In genomic region chr15:84535953-84536352, GRCm38 (mm10) we compare ENCODE assay signal across 12 mouse cellular contexts. TPM values are rescaled to one million over a fixed set of nuclear protein-coding genes. Genes with fewer than 3 reads are reported as not detected.
DNase-seq lines count a peak whose midpoint lies in the region; ATAC-seq and TF ChIP-seq lines count a peak whose summit lies in the region.
"Had no signal": no experiment of that assay in that cellular context is flagged by ENCODE, and none has a peak within 500 bp of the region (broad histone marks: within the 10 kb centered on the region; RNA-seq: fewer than 3 reads in every experiment).

No protein-coding gene starts in this region.

- TF ChIP-seq RAD21 in MEL (IDR thresholded peaks at IDR 0.05; ENCODE audit: low read depth, low read length) = peak; percentile 69

- WGBS in kidney, adult 2 months = 89% methylated on average over 2 of the region's 2 CpGs
- WGBS in kidney, embryonic 15.5 days = 91% methylated on average over 2 of the region's 2 CpGs

- H3K79me2 ChIP-seq in MEL (ENCODE audit: control insufficient read depth, insufficient read depth, low read length, poor library complexity) = no peaks in the 10 kb centered on the region

- no peak overlapping the region for H3K9ac ChIP-seq in kidney, embryonic 15.5 days
- H3K9ac ChIP-seq in MEL (ENCODE audit: control insufficient read depth, low read depth, low read length, poor library complexity, severe bottlenecking) = no peak overlapping the region
- H3K9ac ChIP-seq: embryonic facial prominence, embryonic 12.5 days; hindbrain, embryonic 15.5 days had no signal

- no peak overlapping the region for H3K4me2 ChIP-seq in kidney, embryonic 15.5 days
- H3K4me2 ChIP-seq: embryonic facial prominence, embryonic 12.5 days; hindbrain, embryonic 15.5 days had no signal

- intact Hi-C loops in gastrocnemius, postnatal 36 days (cut with DNase I) = loop anchor here (2.0 kb wide), 1 partner anchor 79 kb away; no protein-coding TSS in a partner anchor

- TF ChIP-seq POLR2A in kidney, adult 2 months (IDR thresholded peaks at IDR 0.05; ENCODE audit: low read depth, low read length) = no peak
- TF ChIP-seq POLR2A in MEL (IDR thresholded peaks at IDR 0.05; ENCODE audit: control insufficient read depth in 1 of 2, insufficient read depth in 1 of 2, low read depth in 1 of 2, low read length in 2 of 2, poor library complexity in 1 of 2) = no peak

- no peaks in the 10 kb centered on the region for H3K36me3 ChIP-seq in kidney, adult 2 months (ENCODE audit: control insufficient read depth, insufficient read depth, low read length)
- H3K36me3 ChIP-seq in kidney, embryonic 15.5 days = no peaks in the 10 kb centered on the region
- H3K36me3 ChIP-seq in MEL (ENCODE audit: control insufficient read depth in 1 of 2, insufficient read depth in 2 of 2, low read length in 2 of 2) = no peaks in the 10 kb centered on the region
- H3K36me3 ChIP-seq: embryonic facial prominence, embryonic 12.5 days; hindbrain, embryonic 15.5 days; limb, embryonic 10.5 days had no signal

- 0 out of 2 replicates have a peak, but pooled peaks cover 10% of the 10 kb centered on the region for H3K9me3 ChIP-seq in kidney, embryonic 15.5 days (replicated peaks)
- no peaks in the 10 kb centered on the region for H3K9me3 ChIP-seq in MEL (replicated peaks; ENCODE audit: insufficient read depth, low read length)
- H3K9me3 ChIP-seq: embryonic facial prominence, embryonic 12.5 days; hindbrain, embryonic 15.5 days; limb, embryonic 10.5 days had no signal

- H3K4me1 ChIP-seq in kidney, adult 2 months (ENCODE audit: control insufficient read depth, insufficient read depth, low read length) = no peaks in the 10 kb centered on the region
- peaks cover 11% of the 10 kb centered on the region for H3K4me1 ChIP-seq in kidney, embryonic 15.5 days
- H3K4me1 ChIP-seq in MEL (ENCODE audit: control insufficient read depth in 1 of 2, insufficient read depth in 2 of 2, low read length in 2 of 2) = no peaks in the 10 kb centered on the region
- H3K4me1 ChIP-seq: embryonic facial prominence, embryonic 12.5 days had no signal

- no peaks in the 10 kb centered on the region; the same call in 1 of the 2 replicates for H3K27me3 ChIP-seq in kidney, adult 2 months (replicated peaks; ENCODE audit: control insufficient read depth, insufficient read depth, low read length)
- no peaks in the 10 kb centered on the region for H3K27me3 ChIP-seq in kidney, embryonic 15.5 days
- no peaks in the 10 kb centered on the region for H3K27me3 ChIP-seq in MEL (ENCODE audit: control insufficient read depth in 1 of 2, insufficient read depth in 2 of 2, low read length in 2 of 2)
- H3K27me3 ChIP-seq: embryonic facial prominence, embryonic 12.5 days; hindbrain, embryonic 15.5 days had no signal

- peak; percentile 11 for DNase-seq in kidney, adult 2 months
- DNase-seq in B cell, adult 2 months = peak; percentile 70 to 74
- peak; percentile 35 for DNase-seq in MEL (ENCODE audit: low read depth, low spot score)
- peak; percentile 44 for DNase-seq in lung, postnatal 36 days
- DNase-seq in gastrocnemius, postnatal 36 days = no peak
- no peak for DNase-seq in cerebellum, postnatal 36 days
- DNase-seq: midbrain, embryonic 14.5 days had no signal

- ATAC-seq in kidney, embryonic 15.5 days (replicated peaks; ENCODE audit: low FRiP score) = no peak
- no peak for ATAC-seq in erythroid progenitor cell, adult 5-6 weeks (replicated peaks; ENCODE audit: low FRiP score, poor library complexity, severe bottlenecking)

- peak; percentile 68 for TF ChIP-seq CTCF in kidney, adult 2 months (conservative IDR thresholded peaks at IDR 0.05; ENCODE audit: insufficient read depth, insufficient read length, low read depth, low read length)
- TF ChIP-seq CTCF in MEL (IDR thresholded peaks at IDR 0.05 in 2 of 3, conservative IDR thresholded peaks at IDR 0.05 in 1 of 3; ENCODE audit: control insufficient read depth in 1 of 3, insufficient read depth in 1 of 3, low read depth in 2 of 3, low read length in 3 of 3, poor library complexity in 1 of 3, severe bottlenecking in 1 of 3) = peak; percentile 52 to 60 (median 57)

- no peak for TF ChIP-seq EP300 in MEL (IDR thresholded peaks at IDR 0.05; ENCODE audit: low read depth in 1 of 2, low read length in 2 of 2)

- H3K4me3 ChIP-seq in kidney, adult 2 months (ENCODE audit: insufficient read depth, low read depth, low read length) = no peak overlapping the region
- no peak overlapping the region for H3K4me3 ChIP-seq in kidney, embryonic 15.5 days (replicated peaks)
- H3K4me3 ChIP-seq in MEL (ENCODE audit: control insufficient read depth in 1 of 2, insufficient read depth in 1 of 2, low read depth in 2 of 2, low read length in 2 of 2) = no peak overlapping the region
- H3K4me3 ChIP-seq: embryonic facial prominence, embryonic 12.5 days; hindbrain, embryonic 15.5 days; limb, embryonic 10.5 days had no signal

- H3K27ac ChIP-seq in kidney, adult 2 months (ENCODE audit: insufficient read depth, low read depth, low read length) = no peak overlapping the region
- H3K27ac ChIP-seq in kidney, embryonic 15.5 days = no peak overlapping the region
- no peak overlapping the region for H3K27ac ChIP-seq in MEL (ENCODE audit: control insufficient read depth, low read depth, low read length)
- H3K27ac ChIP-seq: embryonic facial prominence, embryonic 12.5 days; hindbrain, embryonic 15.5 days; limb, embryonic 10.5 days had no signal

TF ChIP-seq in MEL, 35 proteins besides CTCF, POLR2A, EP300 and RAD21:
- TF ChIP-seq MAX (IDR thresholded peaks at IDR 0.05; ENCODE audit: low read length) (no peak), ZC3H11A (IDR thresholded peaks at IDR 0.05; ENCODE audit: low read depth, low read length) (peak; percentile 37), ZNF384 (IDR thresholded peaks at IDR 0.05; ENCODE audit: low read depth, low read length) (no peak), GABPA (IDR thresholded peaks at IDR 0.05; ENCODE audit: low read depth, low read length) (no peak), POLR2AphosphoS2 (IDR thresholded peaks at IDR 0.05; ENCODE audit: low read length) (no peak), POLR2AphosphoS5 (IDR thresholded peaks at IDR 0.05; ENCODE audit: borderline replicate concordance, low read depth, low read length) (no peak), SIN3A (IDR thresholded peaks at IDR 0.05; ENCODE audit: low read length) (no peak), TCF12 (IDR thresholded peaks at IDR 0.05; ENCODE audit: low read depth, low read length) (no peak), HCFC1 (IDR thresholded peaks at IDR 0.05; ENCODE audit: low read depth, low read length) (no peak), SMC3 (IDR thresholded peaks at IDR 0.05; ENCODE audit: low read depth, low read length) (peak; percentile 60), TAL1 (IDR thresholded peaks at IDR 0.05; ENCODE audit: low read length) (no peak), E2F4 (IDR thresholded peaks at IDR 0.05; ENCODE audit: borderline replicate concordance, low read depth, low read length) (no peak), MEF2A (IDR thresholded peaks at IDR 0.05; ENCODE audit: extremely low read depth, insufficient replicate concordance, low read depth, low read length, poor library complexity, severe bottlenecking) (no peak), USF1 (IDR thresholded peaks at IDR 0.05; ENCODE audit: low read depth, low read length) (no peak)

RNA-seq across cellular contexts. Expression of gene Rtl6, which starts 21.7 kb away (rescaled TPM):
- 6.9 and 8.4 TPM in 2 replicates for polyA plus RNA-seq in kidney, adult 2 months (2012; rRNA removed)
- polyA plus RNA-seq in kidney, embryonic 15.5 days (2015; fragmentation: Nextera tagmentation; extraction: Ambion mirVana) = 14.4 and 16.2 TPM in 2 replicates
- total RNA-seq in MEL (2012; rRNA removed) = not detected in 2 replicates
- polyA plus RNA-seq in MEL (2012; ENCODE audit: insufficient read depth in 1 of 2, insufficient read length in 2 of 2, low read depth in 1 of 2, low replicate concordance in 2 of 2, missing spikeins in 1 of 2) = not detected
- 1 to 10 TPM; 3.1 to 3.4 TPM for total RNA-seq in gastrocnemius, postnatal 36 days (2021)
- 1.1 TPM in 1 of 2 replicates, not detected in the other for total RNA-seq in erythroid progenitor cell, adult 5-6 weeks (2015; ENCODE audit: low replicate concordance)
- 0.77 TPM in 1 of 2 replicates, not detected in the other for total RNA-seq in erythroid progenitor cell, adult 5-6 weeks (2017; ENCODE audit: low replicate concordance)

Comparison
In these comparisons a context has a peak if more than half of its experiments do, and no peak if none do; other contexts are left out.
1. DNase-seq: peak in kidney, adult 2 months (single experiment), B cell, adult 2 months (2 of 2), MEL (single experiment) and lung, postnatal 36 days (single experiment); none in gastrocnemius, postnatal 36 days (0 of 2) and cerebellum, postnatal 36 days (0 of 2).